Mouse (Mus musculus) E14TG2a.4 (cell line): ENCODE measurements around the gene Sebox.

Experiments
- H3K27me3 ChIP-seq: 2 replicates; pipeline ENCODE4 v1.6.1; 2014; ENCODE audit warnings: low read length, control low read depth; ENCODE audit not compliant: insufficient read depth
- H3K36me3 ChIP-seq: 2 replicates; pipeline ENCODE4 v1.6.1; 2014; ENCODE audit warnings: low read length, control low read depth; ENCODE audit not compliant: insufficient read depth
- H3K4me1 ChIP-seq: replicated peaks from 2 replicates; pipeline ENCODE4 v1.6.1; 2014; ENCODE audit warnings: low read depth, low read length, control low read depth
- H3K4me3 ChIP-seq: replicated peaks from 2 replicates; pipeline ENCODE4 v1.5.1; 2014; ENCODE audit warnings: mild to moderate bottlenecking, low read length
- H3K9me3 ChIP-seq: 2 replicates; pipeline ENCODE4 v1.6.1; 2014; ENCODE audit warnings: low read length, control low read depth
- CTCF ChIP-seq: conservative IDR thresholded peaks from 2 replicates; pipeline ENCODE4 v1.5.1; 2014; ENCODE audit warnings: low read length
- NANOG ChIP-seq: IDR thresholded peaks from 2 replicates; pipeline ENCODE4 v1.6.1; 2014; ENCODE audit warnings: borderline replicate concordance, low read length, mixed read lengths
- POU5F1 ChIP-seq: IDR thresholded peaks from 2 replicates; pipeline ENCODE4 v1.6.1; 2014; ENCODE audit warnings: low read length, borderline replicate concordance

Gene Sebox

DNA sequence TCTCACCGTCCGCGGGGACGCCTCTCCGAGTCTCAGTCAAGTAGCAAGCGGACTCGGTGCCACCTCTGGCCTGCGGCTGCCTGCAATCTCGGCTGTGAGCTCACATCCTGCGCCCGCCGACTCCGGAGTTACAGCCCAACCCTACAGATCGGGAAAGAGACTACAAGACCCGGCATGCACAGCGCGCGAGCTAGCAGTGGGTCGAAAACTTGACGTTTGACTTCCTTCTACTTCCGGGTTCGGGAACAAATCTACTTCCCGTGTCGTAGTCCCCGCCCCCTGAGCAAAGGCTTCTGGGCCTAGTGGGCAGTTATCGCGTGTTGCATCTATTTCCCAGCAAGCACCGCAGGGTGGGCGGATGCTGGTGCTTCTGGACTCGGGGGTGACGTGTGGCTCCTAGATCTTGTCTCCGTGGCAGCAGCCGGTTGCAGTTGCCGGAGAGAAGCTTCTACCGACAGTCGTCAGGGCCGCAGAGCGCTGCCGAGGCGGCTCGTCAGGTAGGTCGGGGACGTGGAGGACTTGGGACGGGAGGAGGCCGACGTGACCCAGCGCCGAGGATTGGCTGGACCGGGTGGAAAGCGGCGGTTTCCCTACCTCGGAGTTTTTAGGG, 32.9 kb downstream of the Sebox start, which contains the start of the genes Tnfaip1 and Ift20:
Gene Tnfaip1 (minus strand): TSS at position 253 of the 610 bp plus-strand sequence.
Gene Ift20 (plus strand): TSS at position 282 of the 610 bp plus-strand sequence.
- TF ChIP-seq POU5F1 (no peak), NANOG (no peak), CTCF (no peak)
- Histone ChIP-seq H3K27me3 (no peaks in the 10 kb centered on the region), H3K4me1 (peaks cover 59% of the 10 kb centered on the region), H3K36me3 (peaks cover 40% of the 10 kb centered on the region), H3K4me3 (peak within 1 kb of the TSS; percentile 97), H3K9me3 (no peaks in the 10 kb centered on the region)

- peak overlapping the region; percentile 97 for H3K4me3 ChIP-seq
- H3K27me3 ChIP-seq: no peaks in the 10 kb centered on the region
- peaks cover 45% of the 10 kb centered on the region for H3K36me3 ChIP-seq
- H3K9me3 ChIP-seq: no peaks in the 10 kb centered on the region
- peaks cover 55% of the 10 kb centered on the region for H3K4me1 ChIP-seq
- TF ChIP-seq NANOG: no peak
- no peak for TF ChIP-seq POU5F1
- no peak for TF ChIP-seq CTCF
These were observed 33.4 kb downstream of the Sebox start for GRCm38 (mm10) chr11:78536690-78537084.

DNA sequence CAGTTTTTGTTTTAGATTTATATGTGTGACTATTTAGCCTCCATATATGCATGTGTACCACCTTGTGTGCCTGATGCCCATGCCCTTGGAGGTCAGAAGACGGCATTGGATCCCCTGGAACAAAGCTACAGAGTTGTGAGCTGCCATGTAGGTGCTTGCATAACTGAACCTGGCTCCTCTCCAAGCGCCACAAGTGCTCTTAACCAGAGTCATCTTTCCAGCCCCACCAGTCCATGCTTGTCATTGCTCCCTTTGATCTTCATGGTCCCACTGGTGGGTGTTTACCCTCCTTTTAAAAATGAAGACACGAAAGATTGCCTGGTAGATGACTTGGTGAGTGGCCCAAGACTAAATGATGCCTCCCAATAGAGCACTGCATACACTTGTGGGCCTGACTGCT, 37.1 kb downstream of the Sebox start:
- Histone ChIP-seq H3K36me3 (peaks cover 70% of the 10 kb centered on the region), H3K4me3 (no peak overlapping the region), H3K27me3 (no peaks in the 10 kb centered on the region), H3K9me3 (no peaks in the 10 kb centered on the region), H3K4me1 (peaks cover 55% of the 10 kb centered on the region)
- no peak for TF ChIP-seq NANOG
- TF ChIP-seq POU5F1: no peak
- TF ChIP-seq CTCF: no peak

- TF ChIP-seq NANOG (no peak), CTCF (no peak), POU5F1 (no peak)
- Histone ChIP-seq H3K4me3 (no peak overlapping the region), H3K27me3 (no peaks in the 10 kb centered on the region), H3K4me1 (peaks cover 70% of the 10 kb centered on the region), H3K9me3 (no peaks in the 10 kb centered on the region), H3K36me3 (peaks cover 89% of the 10 kb centered on the region)
These were observed 41.3 kb downstream of the Sebox start for GRCm38 (mm10) chr11:78544449-78545111.

GRCm38 (mm10) chr11:78545181-78545580, 41.9 kb downstream of the Sebox start:
- H3K27me3 ChIP-seq: no peaks in the 10 kb centered on the region
- H3K4me3 ChIP-seq: no peak overlapping the region; the same call in 1 of the 2 replicates
- H3K36me3 ChIP-seq: peaks cover 83% of the 10 kb centered on the region
- H3K4me1 ChIP-seq: peaks cover 70% of the 10 kb centered on the region
- TF ChIP-seq NANOG (no peak), CTCF (no peak), POU5F1 (no peak)
- H3K9me3 ChIP-seq: no peaks in the 10 kb centered on the region

DNA sequence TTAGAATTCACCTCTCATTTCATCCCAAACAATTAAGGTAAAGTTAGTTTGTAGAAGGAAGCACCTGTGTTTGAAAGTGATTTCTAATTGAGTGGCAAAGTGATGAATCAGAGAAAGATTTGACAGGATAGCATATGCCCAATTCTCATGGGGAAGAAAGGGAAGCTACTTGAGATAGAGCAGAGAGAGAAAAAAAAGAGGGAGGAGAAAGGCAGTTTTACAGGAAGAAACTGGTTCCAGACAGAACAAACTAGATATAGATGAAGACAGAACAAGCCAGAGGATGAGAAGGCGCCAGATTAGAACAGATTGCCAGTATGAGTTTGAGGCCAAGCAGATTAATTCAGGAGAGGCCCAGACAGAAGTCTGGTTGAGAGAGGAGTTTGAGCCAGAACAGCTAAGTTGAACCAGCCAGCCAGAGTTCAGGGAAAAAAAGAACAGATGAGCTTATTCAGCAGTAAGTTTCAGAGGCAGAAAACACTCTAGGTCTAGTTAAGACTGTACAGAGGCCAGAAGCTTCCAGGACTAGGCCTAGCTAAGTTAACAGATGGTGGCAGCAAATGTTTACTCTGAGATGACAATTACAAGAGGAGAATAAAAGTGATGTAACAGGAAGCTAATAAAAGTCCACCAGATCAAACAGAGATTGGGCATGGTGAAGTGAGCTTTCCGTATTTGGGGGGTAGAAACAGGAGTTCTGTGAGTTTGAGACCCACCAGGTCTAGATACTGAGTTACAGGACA, 44.6 kb downstream of the Sebox start:
- Histone ChIP-seq H3K4me3 (0 out of 2 replicates have a peak overlapping the region, but pooled peaks have one; percentile 10), H3K36me3 (peaks cover 56% of the 10 kb centered on the region), H3K9me3 (peaks cover under 1% of the 10 kb centered on the region; the same call in 1 of the 2 replicates), H3K4me1 (peaks cover 72% of the 10 kb centered on the region), H3K27me3 (no peaks in the 10 kb centered on the region)
- no peak for TF ChIP-seq CTCF

DNA sequence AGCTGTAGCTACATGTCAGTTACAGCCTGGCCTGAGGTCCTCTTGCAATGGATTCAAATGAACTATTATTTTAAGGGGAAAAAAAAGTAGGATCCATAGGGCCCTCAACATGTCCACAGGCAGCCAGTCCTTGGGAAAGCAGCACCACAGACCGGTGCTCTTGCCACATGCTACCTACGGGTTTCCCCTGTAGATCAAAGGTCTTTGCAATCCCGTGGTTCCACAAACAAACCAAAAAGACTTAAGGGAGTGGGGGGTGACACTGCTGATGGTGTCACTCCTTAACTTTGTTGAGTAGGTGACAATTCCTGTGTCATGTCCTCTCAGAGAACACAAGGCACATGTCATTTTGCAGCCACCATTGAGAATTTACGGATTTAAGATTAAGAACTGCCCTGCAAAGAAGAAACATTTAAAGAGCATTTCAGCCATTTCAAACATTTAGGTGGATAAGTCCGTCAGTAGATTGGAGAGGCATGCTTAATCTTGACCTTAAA, 46.3 kb downstream of the Sebox start:
- H3K9me3 ChIP-seq: peaks cover 9% of the 10 kb centered on the region
- peaks cover 42% of the 10 kb centered on the region for H3K36me3 ChIP-seq
- peaks cover 56% of the 10 kb centered on the region for H3K4me1 ChIP-seq
- TF ChIP-seq POU5F1 (no peak), CTCF (no peak), NANOG (no peak)
- peak overlapping the region; percentile 93 for H3K4me3 ChIP-seq
- no peaks in the 10 kb centered on the region for H3K27me3 ChIP-seq

DNA sequence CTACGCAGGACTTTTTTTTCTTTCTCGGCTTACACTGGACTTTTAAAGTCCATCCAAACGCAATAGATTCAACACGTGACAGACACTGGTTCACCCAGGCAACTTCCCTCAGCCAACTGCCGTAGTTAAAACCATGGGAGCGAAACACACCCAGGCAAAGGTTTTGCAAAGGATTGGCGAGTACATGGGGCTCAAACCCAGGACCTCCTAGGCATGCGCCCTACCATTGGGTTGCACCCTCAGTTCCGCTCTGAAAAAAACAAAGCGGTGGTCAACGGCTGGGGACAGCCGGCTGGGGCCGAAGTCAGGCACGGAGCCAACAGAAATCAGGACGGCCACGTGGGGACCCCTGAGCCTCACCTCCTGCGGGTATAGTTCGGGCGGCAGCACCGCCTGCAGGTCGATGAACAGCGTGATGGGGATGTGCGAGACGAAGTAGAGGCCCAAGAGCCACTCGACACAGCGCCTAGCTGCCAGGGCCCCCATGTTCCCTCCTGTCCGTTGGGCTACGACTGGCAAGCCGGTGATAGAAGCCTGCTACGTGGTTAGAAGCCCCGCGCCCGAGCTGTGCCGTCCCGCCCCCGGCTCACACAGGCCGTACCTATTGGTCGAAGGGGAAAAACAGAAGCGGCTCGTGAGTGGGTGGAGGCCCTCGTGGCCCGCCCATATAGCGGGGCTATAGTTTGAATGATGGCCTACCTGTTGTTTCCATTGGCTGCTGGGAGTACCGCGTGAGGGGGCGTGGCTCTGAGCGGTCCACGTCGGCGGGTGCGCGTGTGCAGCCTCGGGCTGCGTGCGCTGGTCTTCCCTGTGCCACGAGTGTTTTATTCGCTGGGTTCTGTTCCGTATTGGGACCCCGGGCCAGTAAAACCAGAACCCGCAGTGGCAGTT, 47.2 kb downstream of the Sebox start, which contains the start of gene Tmem97:
Gene Tmem97 (minus strand): TSS at position 610 of the 891 bp plus-strand sequence.
- peaks cover 9% of the 10 kb centered on the region for H3K9me3 ChIP-seq
- no peaks in the 10 kb centered on the region for H3K27me3 ChIP-seq
- peaks cover 33% of the 10 kb centered on the region for H3K36me3 ChIP-seq
- no peak for TF ChIP-seq NANOG
- no peak for TF ChIP-seq POU5F1
- H3K4me3 ChIP-seq: peak within 1 kb of the TSS; percentile 93
- H3K4me1 ChIP-seq: peaks cover 48% of the 10 kb centered on the region
